ENCODE assay signal across 22 mouse cellular contexts in genomic region chr5:23856164-23856563, GRCm38 (mm10).
"Had no signal": no experiment of that assay in that cellular context is flagged by ENCODE, and none has a peak within 500 bp of the region (broad histone marks: within the 10 kb centered on the region; RNA-seq: fewer than 3 reads in every experiment).

No protein-coding gene starts in this region.

- H3K27me3 ChIP-seq: lung, embryonic 15.5 days; megakaryocyte, embryonic 14.5 days; midbrain, embryonic 13.5 days; neural tube, embryonic 13.5 days; neural tube, embryonic 15.5 days had no signal

- H3K4me2 ChIP-seq: lung, embryonic 15.5 days; midbrain, embryonic 11.5 days; midbrain, embryonic 13.5 days; neural tube, embryonic 13.5 days; neural tube, embryonic 15.5 days had no signal

- H3K27ac ChIP-seq: lung, embryonic 15.5 days; macrophage; midbrain, embryonic 13.5 days; neural tube, embryonic 13.5 days; neural tube, embryonic 15.5 days had no signal

- H3K9ac ChIP-seq: liver, postnatal 0 days; lung, embryonic 15.5 days; midbrain, embryonic 13.5 days; neural tube, embryonic 13.5 days; neural tube, embryonic 15.5 days had no signal

- H3K4me3 ChIP-seq: lung, embryonic 15.5 days; megakaryocyte, embryonic 14.5 days; midbrain, embryonic 13.5 days; myocyte; neural tube, embryonic 13.5 days; neural tube, embryonic 15.5 days had no signal

- H3K9me3 ChIP-seq: lung, embryonic 15.5 days; megakaryocyte, embryonic 14.5 days; midbrain, embryonic 13.5 days; neural tube, embryonic 13.5 days; neural tube, embryonic 15.5 days had no signal

- DNase-seq: liver, postnatal 0 days; lung, adult 2 months; lung, postnatal 14 days; lung, postnatal 36 days; retina, postnatal 1 day; right cerebral cortex, adult 18-20 months; right cerebral cortex, postnatal 25 days; right cerebral cortex, postnatal 4 days; spleen, adult 18-20 months; thymus, adult 18-20 months; thymus, postnatal 14 days; thymus, postnatal 36 days had no signal

- ATAC-seq: liver, postnatal 0 days; lung, postnatal 0 days; midbrain, embryonic 13.5 days; midbrain, embryonic 16.5 days had no signal
